Mouse (Mus musculus) erythroblast, embryonic 14.5 days (primary cell): ENCODE measurements around the gene Casp9.

Experiments used
- GATA1 ChIP-seq: IDR thresholded peaks from 2 replicates; pipeline ENCODE4 v1.6.1; 2012; ENCODE audit warnings: low read length, inconsistent platforms, mixed read lengths
- TAL1 ChIP-seq: IDR thresholded peaks from 3 replicates; pipeline ENCODE4 v1.6.1; 2012; ENCODE audit warnings: low read length, inconsistent platforms, mixed read lengths

DNA sequence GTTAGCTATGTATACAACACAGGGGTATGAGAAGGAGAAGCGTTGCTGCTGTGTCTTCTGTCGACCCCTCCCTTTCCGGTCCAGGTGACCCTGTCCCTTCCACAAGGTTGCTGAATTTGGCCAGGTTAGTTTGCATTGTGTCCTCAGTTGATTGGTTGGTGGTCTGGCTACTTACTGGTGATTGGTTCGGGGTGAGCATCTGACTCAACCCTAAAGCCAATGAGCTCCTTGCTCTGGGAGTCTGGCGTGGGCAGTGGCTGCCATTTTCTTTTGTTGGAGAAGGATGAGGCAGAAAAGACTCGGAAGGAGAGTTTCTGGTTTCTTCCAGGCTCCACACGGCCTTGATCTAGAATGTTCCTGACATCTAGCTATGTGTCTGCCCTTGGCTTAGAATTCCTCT is 25.9 kb downstream of the Casp9 start:
- TF ChIP-seq GATA1: no peak
- TF ChIP-seq TAL1: no peak
